Mouse (Mus musculus) spleen, adult 2 months (tissue): ENCODE measurements at regions not wholly inside any gene's neighbourhood (a gene's known extent, or its start where the extent isn't known, plus 50 kb on each side); places are given as distances from the start of the nearest gene placed in this dataset.

Source experiments
- CTCF ChIP-seq: fragments of 200-500 bp; IDR thresholded peaks from 2 replicates; pipeline ENCODE4 v1.5.1; 2011; ENCODE audit warnings: mild to moderate bottlenecking, inconsistent platforms; ENCODE audit not compliant: insufficient read depth, insufficient read length, insufficient replicate concordance; ENCODE audit errors: extremely low read depth
- POLR2A ChIP-seq: fragments of 200-500 bp; IDR thresholded peaks from 2 replicates; pipeline ENCODE4 v1.6.1; 2011; ENCODE audit warnings: low read depth, low read length, inconsistent platforms

DNA sequence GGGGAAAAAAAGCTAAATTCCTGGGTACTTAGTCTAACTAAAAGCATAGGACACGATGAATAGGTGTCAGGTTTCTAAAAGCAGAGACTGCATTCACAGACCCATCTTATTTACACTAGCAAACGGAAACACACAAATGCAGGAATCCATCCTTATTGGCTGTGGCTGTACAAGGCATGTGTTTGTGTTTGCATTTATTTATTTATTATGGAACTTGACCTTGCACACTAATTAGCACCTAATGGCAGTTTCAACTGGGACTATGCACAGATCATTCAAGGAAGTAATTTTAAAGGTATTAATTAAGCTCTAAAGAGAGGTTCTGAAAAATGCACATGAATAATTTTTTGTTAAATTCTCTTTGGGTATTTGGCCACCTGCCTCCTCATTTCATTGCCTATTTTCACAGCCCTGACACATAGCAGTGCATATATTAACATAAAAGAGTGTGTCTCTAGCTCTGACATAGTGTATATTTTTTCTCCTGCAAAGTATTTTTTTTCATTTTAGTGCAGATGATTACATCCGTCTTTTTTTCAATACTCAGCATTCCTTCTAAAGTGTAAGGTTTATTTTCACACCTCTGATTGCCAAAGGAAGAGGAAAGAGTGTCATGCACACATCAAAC is 1351.5 kb upstream of the Slc10a2 start:
- TF ChIP-seq CTCF (no peak), POLR2A (no peak)
